Mouse (Mus musculus): ENCODE measurements around the gene Btla. TPM values are rescaled to one million over a fixed set of nuclear protein-coding genes. Genes with fewer than 3 reads are reported as not detected.

Gene Btla
- polyA plus RNA-seq (2012; rRNA removed) = 0.24 and 1.8 TPM in 2 replicates

DNA sequence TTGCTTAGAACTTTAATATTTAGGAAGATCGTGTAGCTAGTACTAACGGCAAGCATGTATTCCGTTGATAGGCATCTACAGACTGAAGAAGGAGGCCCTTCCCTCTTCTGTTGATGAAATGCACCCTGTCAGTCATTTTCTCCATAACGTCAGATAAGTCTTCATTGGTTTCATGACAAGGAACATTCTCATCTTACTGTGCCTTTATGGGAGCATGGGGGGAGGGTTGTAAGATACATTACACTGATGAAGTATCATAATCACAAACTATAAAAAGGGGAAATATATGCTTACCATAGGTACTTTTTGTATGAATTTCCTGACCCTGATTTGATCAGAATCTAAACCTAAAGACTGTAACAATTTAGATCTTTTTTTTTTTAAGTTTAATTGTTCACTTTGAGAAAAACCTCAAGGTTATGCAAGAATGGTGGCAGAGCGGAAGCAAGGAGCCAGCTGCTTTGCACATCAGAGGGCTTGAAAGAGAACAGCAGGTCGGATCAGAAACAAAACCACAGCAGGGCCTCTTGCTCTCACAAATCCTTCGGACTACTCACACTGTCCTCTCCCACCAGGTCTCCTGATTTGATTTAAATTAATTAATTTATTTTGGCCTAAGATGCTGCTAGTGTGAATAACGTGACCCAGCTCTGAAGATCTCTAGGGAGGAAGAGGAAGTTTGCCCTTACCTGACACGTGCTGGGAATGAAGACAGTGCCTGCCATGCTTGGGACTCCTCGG lies at the start of gene Btla:
Gene Btla, plus strand, starts transcription at position 668 of the 741 bp plus-strand sequence.
- no peaks in the 10 kb centered on the region for H3K27me3 ChIP-seq (replicated peaks; ENCODE audit: control insufficient read depth, insufficient read depth, low read length)
- no peak for DNase-seq
- no peaks in the 10 kb centered on the region for H3K36me3 ChIP-seq (ENCODE audit: control insufficient read depth, insufficient read depth, low read length)
- TF ChIP-seq POLR2A (IDR thresholded peaks at IDR 0.05; ENCODE audit: low read depth, low read length) (no peak), CTCF (conservative IDR thresholded peaks at IDR 0.05; ENCODE audit: insufficient read depth, insufficient read length, low read depth, low read length) (no peak)
- no peak within 1 kb of the TSS for H3K4me3 ChIP-seq (ENCODE audit: insufficient read depth, low read depth, low read length)
- WGBS = 60% methylated on average over 10 of the region's 10 CpGs
- no peaks in the 10 kb centered on the region for H3K4me1 ChIP-seq (ENCODE audit: control insufficient read depth, insufficient read depth, low read length)
- H3K27ac ChIP-seq (ENCODE audit: insufficient read depth, low read depth, low read length) = no peak within 1 kb of the TSS

DNA sequence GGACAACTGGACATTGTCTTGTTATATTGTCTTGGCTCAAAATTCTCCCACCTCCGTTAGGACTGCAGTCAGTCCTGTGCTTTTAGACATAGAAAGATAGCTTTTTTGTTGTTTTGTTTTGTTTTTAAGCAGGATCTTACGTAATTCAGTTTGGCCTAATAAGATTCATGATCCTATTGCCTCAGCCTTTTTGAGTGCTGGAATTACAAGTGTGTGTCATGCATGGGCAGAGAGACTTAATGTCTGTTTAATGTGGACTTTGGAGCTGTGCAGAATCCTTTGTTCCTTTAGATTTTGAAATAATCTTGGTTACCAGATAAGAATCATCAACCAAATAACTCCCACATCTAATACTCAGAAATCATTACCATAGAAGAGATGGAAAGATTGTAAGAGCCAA lies 45.6 kb upstream of the Btla start:
- 54% methylated on average over 2 of the region's 2 CpGs for WGBS
- no peak for TF ChIP-seq POLR2A (IDR thresholded peaks at IDR 0.05; ENCODE audit: low read depth, low read length)
- no peak for TF ChIP-seq CTCF (conservative IDR thresholded peaks at IDR 0.05; ENCODE audit: insufficient read depth, insufficient read length, low read depth, low read length)
- Histone ChIP-seq H3K36me3 (ENCODE audit: control insufficient read depth, insufficient read depth, low read length) (peaks cover 5% of the 10 kb centered on the region), H3K4me3 (ENCODE audit: insufficient read depth, low read depth, low read length) (no peak overlapping the region), H3K27me3 (replicated peaks; ENCODE audit: control insufficient read depth, insufficient read depth, low read length) (no peaks in the 10 kb centered on the region), H3K4me1 (ENCODE audit: control insufficient read depth, insufficient read depth, low read length) (peaks cover 10% of the 10 kb centered on the region; the same call in 1 of the 2 replicates), H3K27ac (ENCODE audit: insufficient read depth, low read depth, low read length) (no peak overlapping the region; the same call in 1 of the 2 replicates)
- DNase-seq = peak; percentile 40

DNA sequence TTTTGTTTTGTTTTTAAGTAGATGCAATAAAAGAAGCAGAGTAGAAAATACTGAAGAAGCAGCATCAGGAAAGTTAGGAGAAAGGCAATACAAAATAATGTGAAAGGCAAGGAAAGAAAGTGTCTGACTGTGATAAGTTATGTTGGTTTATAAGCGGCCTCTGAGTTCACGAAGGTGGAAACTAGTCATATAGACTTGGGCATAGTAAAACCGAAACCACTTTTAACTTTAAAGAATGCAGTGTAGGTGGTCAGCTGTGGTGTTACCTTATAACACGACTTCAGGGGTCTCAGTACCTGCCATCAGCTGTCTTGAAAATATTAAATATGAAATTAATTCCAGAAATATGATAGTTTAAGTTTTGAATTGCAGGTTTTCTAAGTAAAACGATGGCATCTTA lies 42.3 kb upstream of the Btla start:
- Histone ChIP-seq H3K36me3 (ENCODE audit: control insufficient read depth, insufficient read depth, low read length) (peaks cover 6% of the 10 kb centered on the region), H3K27me3 (replicated peaks; ENCODE audit: control insufficient read depth, insufficient read depth, low read length) (no peaks in the 10 kb centered on the region), H3K4me1 (ENCODE audit: control insufficient read depth, insufficient read depth, low read length) (peaks cover 3% of the 10 kb centered on the region; the same call in 1 of the 2 replicates), H3K4me3 (ENCODE audit: insufficient read depth, low read depth, low read length) (no peak overlapping the region), H3K27ac (ENCODE audit: insufficient read depth, low read depth, low read length) (no peak overlapping the region)
- TF ChIP-seq CTCF (conservative IDR thresholded peaks at IDR 0.05; ENCODE audit: insufficient read depth, insufficient read length, low read depth, low read length) = no peak
- TF ChIP-seq POLR2A (IDR thresholded peaks at IDR 0.05; ENCODE audit: low read depth, low read length) = no peak
- DNase-seq = no peak
- 92% methylated on average over 5 of the region's 5 CpGs for WGBS

DNA sequence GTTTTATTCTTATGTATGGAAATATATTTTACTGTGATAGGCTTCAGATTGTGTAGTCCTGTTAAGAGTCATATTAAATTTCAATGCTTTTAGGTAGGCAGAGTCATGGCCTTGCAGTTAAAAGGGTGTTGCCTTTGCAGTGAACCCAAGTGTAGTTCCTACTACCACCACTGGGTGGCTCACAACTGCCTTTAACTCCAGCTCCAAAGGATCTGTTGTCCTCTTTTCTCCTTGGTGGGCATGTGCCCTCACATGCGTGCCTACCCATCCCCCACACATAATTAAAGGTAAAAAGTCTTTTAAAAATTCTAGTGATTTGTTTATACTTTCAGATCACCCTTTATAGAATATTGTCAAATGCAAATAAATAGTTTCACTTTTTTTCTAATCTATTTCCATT lies 31.5 kb upstream of the Btla start:
- Histone ChIP-seq H3K4me3 (ENCODE audit: insufficient read depth, low read depth, low read length) (no peak overlapping the region), H3K4me1 (ENCODE audit: control insufficient read depth, insufficient read depth, low read length) (no peaks in the 10 kb centered on the region), H3K36me3 (ENCODE audit: control insufficient read depth, insufficient read depth, low read length) (peaks cover 4% of the 10 kb centered on the region), H3K27me3 (replicated peaks; ENCODE audit: control insufficient read depth, insufficient read depth, low read length) (no peaks in the 10 kb centered on the region), H3K27ac (ENCODE audit: insufficient read depth, low read depth, low read length) (no peak overlapping the region)
- WGBS = 3% methylated on average over 1 of the region's 1 CpGs
- DNase-seq = peak; percentile 79
- no peak for TF ChIP-seq POLR2A (IDR thresholded peaks at IDR 0.05; ENCODE audit: low read depth, low read length)
- peak; percentile 79 for TF ChIP-seq CTCF (conservative IDR thresholded peaks at IDR 0.05; ENCODE audit: insufficient read depth, insufficient read length, low read depth, low read length)

DNA sequence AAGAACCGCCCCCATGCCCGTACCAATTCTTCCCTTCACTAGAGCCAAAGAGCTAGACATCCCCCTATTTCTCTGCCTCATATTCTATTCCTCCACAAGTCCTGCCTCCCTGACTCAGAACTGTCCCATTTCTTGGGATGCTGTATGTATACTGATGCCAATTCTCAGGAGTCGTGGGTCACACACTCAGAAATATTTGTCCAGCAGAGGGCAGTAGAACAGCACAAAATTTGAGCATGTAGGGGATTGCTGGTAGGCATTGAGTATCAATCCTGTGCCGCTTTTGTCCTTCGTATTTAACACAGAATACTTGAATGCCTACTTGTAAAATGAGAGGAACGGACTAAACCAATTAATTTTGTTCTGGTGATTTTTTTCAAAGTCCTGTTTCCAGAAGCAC lies 27.3 kb upstream of the Btla start:
- DNase-seq = peak; percentile 78
- Histone ChIP-seq H3K36me3 (ENCODE audit: control insufficient read depth, insufficient read depth, low read length) (no peaks in the 10 kb centered on the region), H3K27ac (ENCODE audit: insufficient read depth, low read depth, low read length) (no peak overlapping the region), H3K4me1 (ENCODE audit: control insufficient read depth, insufficient read depth, low read length) (no peaks in the 10 kb centered on the region), H3K4me3 (ENCODE audit: insufficient read depth, low read depth, low read length) (no peak overlapping the region), H3K27me3 (replicated peaks; ENCODE audit: control insufficient read depth, insufficient read depth, low read length) (no peaks in the 10 kb centered on the region)
- WGBS = 35% methylated on average over 6 of the region's 6 CpGs
- peak; percentile 50 for TF ChIP-seq CTCF (conservative IDR thresholded peaks at IDR 0.05; ENCODE audit: insufficient read depth, insufficient read length, low read depth, low read length)
- no peak for TF ChIP-seq POLR2A (IDR thresholded peaks at IDR 0.05; ENCODE audit: low read depth, low read length)

DNA sequence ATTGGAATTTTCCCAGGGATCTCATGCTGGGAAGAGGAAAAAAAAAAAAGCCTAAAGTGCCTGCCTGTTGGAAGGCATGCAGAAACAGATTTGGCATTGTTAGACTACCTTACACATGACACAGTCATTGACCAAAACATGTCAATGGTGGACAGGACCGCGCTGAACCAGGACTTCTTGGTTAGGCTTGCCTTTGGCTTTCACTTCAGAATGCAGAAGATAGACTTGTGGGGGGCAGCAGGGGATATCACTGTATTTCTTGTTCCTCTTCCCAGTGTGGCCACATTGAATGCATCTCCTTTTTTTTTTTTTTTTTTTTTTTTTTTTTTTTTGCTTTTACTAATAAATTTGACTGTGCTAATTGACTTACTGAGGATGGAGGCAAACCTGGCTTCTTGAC lies 22.7 kb upstream of the Btla start:
- WGBS = 96% methylated on average over 2 of the region's 2 CpGs
- Histone ChIP-seq H3K4me3 (ENCODE audit: insufficient read depth, low read depth, low read length) (no peak overlapping the region), H3K27me3 (replicated peaks; ENCODE audit: control insufficient read depth, insufficient read depth, low read length) (no peaks in the 10 kb centered on the region), H3K4me1 (ENCODE audit: control insufficient read depth, insufficient read depth, low read length) (no peaks in the 10 kb centered on the region), H3K36me3 (ENCODE audit: control insufficient read depth, insufficient read depth, low read length) (no peaks in the 10 kb centered on the region), H3K27ac (ENCODE audit: insufficient read depth, low read depth, low read length) (no peak overlapping the region)
- TF ChIP-seq POLR2A (IDR thresholded peaks at IDR 0.05; ENCODE audit: low read depth, low read length) = no peak
- no peak for TF ChIP-seq CTCF (conservative IDR thresholded peaks at IDR 0.05; ENCODE audit: insufficient read depth, insufficient read length, low read depth, low read length)
- no peak for DNase-seq

DNA sequence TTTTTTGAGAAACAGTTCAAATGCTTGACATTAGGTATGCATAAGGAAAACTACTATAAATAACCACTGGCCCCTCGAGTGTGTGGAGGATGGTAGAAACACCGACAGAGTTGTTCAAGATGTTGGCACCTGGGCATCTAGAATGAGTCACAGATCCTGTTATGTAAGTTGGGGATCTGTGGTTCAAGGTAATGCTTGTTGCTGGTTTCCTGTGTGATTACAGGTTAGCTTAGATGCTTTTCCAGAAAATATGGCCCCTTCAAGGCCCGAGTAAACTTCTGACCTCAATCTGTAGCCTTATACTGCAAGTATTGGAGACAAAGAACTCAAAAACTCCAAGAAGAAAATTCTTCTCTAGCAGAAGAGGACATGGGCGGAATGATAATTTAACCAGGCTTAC lies 19.7 kb upstream of the Btla start:
- Histone ChIP-seq H3K4me1 (ENCODE audit: control insufficient read depth, insufficient read depth, low read length) (no peaks in the 10 kb centered on the region), H3K4me3 (ENCODE audit: insufficient read depth, low read depth, low read length) (no peak overlapping the region), H3K27ac (ENCODE audit: insufficient read depth, low read depth, low read length) (no peak overlapping the region), H3K36me3 (ENCODE audit: control insufficient read depth, insufficient read depth, low read length) (no peaks in the 10 kb centered on the region), H3K27me3 (replicated peaks; ENCODE audit: control insufficient read depth, insufficient read depth, low read length) (no peaks in the 10 kb centered on the region)
- no peak for DNase-seq
- TF ChIP-seq POLR2A (IDR thresholded peaks at IDR 0.05; ENCODE audit: low read depth, low read length) = no peak
- TF ChIP-seq CTCF (conservative IDR thresholded peaks at IDR 0.05; ENCODE audit: insufficient read depth, insufficient read length, low read depth, low read length) = no peak
- 73% methylated on average over 4 of the region's 4 CpGs for WGBS
